Mouse (Mus musculus): Measurements from ENCODE around the gene Exoc6.

Gene Exoc6

GRCm38 (mm10) chr19:37580438-37580837, 30.2 kb downstream of the Exoc6 start:
- DNase-seq, result no peak

GRCm38 (mm10) chr19:37585210-37585609, 35.0 kb downstream of the Exoc6 start:
- DNase-seq, result no peak

- no peak for DNase-seq
Measured at GRCm38 (mm10) chr19:37585684-37586083, 35.5 kb downstream of the Exoc6 start.

- DNase-seq, result no peak
Measured at GRCm38 (mm10) chr19:37590544-37590943, 40.3 kb downstream of the Exoc6 start.

- no peak for DNase-seq
Measured at GRCm38 (mm10) chr19:37601968-37602848, 52.0 kb downstream of the Exoc6 start.

GRCm38 (mm10) chr19:37609991-37610390, 59.8 kb downstream of the Exoc6 start:
- DNase-seq, result no peak

- no peak for DNase-seq
Measured at GRCm38 (mm10) chr19:37612893-37613292, 62.7 kb downstream of the Exoc6 start.

- no peak for DNase-seq
Measured at GRCm38 (mm10) chr19:37615039-37615630, 64.9 kb downstream of the Exoc6 start.

- no peak for DNase-seq
Measured at GRCm38 (mm10) chr19:37647994-37648393, 97.8 kb downstream of the Exoc6 start.

- no peak for DNase-seq
Measured at GRCm38 (mm10) chr19:37650526-37650925, 100.3 kb downstream of the Exoc6 start.

- no peak for DNase-seq
Measured at GRCm38 (mm10) chr19:37654012-37654411, 103.8 kb downstream of the Exoc6 start.

GRCm38 (mm10) chr19:37656441-37656840, 106.2 kb downstream of the Exoc6 start:
- no peak for DNase-seq

GRCm38 (mm10) chr19:37665256-37665655, 115.0 kb downstream of the Exoc6 start:
- DNase-seq, result no peak

GRCm38 (mm10) chr19:37667855-37668594, 117.8 kb downstream of the Exoc6 start:
- DNase-seq, result no peak

GRCm38 (mm10) chr19:37668657-37669056, 118.4 kb downstream of the Exoc6 start:
- DNase-seq, result no peak

- DNase-seq, result no peak
Measured at GRCm38 (mm10) chr19:37669486-37669885, 119.3 kb downstream of the Exoc6 start.

- no peak for DNase-seq
Measured at GRCm38 (mm10) chr19:37673393-37673792, 123.2 kb downstream of the Exoc6 start.

GRCm38 (mm10) chr19:37685281-37685680, 135.1 kb downstream of the Exoc6 start, which contains the start of gene Cyp26c1:
Gene Cyp26c1 (plus strand): TSS chr19:37685581.
- no peak for DNase-seq

GRCm38 (mm10) chr19:37686347-37686746, 136.1 kb downstream of the Exoc6 start:
- no peak for DNase-seq

GRCm38 (mm10) chr19:37686941-37687850, 137.0 kb downstream of the Exoc6 start:
- no peak for DNase-seq

- no peak for DNase-seq
Measured at GRCm38 (mm10) chr19:37689478-37689877, 139.3 kb downstream of the Exoc6 start.

GRCm38 (mm10) chr19:37690716-37691115, 140.5 kb downstream of the Exoc6 start:
- DNase-seq, result no peak

All from thymus, postnatal 25 days (tissue).